Mouse (Mus musculus): Measurements from ENCODE around the gene Rbpms2.

The Rbpms2 gene

GRCm38 (mm10) chr9:65700504-65700903, 71.1 kb downstream of the Rbpms2 start:
- DNase-seq, result no peak

DNA sequence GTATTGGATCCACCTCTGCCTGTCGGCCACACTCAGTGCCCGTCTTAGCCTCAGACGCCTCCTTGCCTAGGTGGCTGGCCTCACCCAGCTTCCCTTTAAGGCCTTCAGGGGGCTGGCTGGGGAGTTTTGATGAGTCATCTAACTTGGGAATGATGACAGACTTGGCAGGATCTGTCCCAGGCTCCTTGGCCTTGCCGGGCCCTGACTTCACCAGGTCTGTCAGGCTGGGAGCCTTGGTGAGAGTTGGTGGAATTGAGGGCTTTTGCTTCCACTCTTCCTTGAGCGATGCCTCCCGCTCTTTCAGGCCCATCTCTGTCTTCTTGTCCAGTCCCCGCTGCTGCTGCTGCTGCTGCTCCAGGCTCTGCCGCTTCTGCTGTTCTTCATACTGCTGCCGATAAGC, 72.8 kb downstream of the Rbpms2 start:
- no peak for DNase-seq

DNA sequence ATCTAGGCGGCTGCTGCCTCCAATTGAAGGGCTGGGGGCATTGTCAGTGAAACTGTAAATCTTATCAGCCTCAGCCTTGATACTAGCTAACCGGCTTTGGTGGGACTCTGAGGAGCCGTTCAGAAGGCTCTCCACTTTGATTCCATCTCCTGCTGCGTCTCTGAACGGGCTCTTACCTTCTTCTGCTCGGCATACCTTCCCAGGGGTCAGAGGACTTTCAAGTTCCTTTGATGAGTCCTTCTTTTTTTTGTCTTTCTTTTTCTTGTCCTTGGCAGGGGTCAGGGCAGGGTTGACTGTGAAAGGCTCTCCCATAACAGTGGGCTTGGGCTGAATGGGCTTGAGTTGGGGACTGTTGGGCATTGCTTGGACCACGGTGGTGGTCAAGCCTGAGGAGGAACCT, 73.8 kb downstream of the Rbpms2 start:
- DNase-seq, result no peak

DNA sequence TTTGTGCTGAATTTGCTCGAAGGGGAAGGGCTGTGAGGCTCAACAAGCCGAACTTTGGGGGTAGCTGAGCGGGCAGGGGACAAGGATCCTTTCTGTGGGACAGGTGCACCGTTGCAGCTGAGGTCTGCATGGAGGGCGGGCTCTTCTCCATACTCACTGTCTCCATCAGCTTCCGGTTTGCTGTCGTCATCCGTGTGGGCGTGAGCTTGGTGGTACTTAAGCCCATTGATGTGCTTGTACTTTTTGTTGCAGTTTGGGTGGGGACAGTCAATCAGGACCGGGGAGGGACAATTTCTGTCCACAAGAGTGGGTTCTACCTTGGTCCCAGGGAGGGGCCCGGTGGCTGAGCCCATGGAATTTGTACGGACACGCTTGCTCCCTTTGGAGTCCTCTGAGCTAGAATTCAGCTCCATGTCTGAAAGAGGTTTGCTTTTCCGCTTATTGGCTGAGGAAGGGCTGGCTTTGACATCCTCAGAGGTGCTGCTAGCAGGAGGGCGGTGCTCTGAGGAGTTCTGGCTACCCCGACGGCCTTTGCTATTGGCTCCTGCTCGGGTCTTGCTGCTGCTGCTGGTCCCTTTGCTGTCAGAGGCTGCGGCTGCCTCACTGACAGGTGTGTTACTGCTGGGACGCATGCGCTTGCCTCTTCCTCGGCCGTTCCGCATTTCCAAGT, 74.6 kb downstream of the Rbpms2 start:
- DNase-seq, result no peak
